Mouse (Mus musculus) retina, postnatal 7 days (tissue): ENCODE measurements at regions not wholly inside any gene's neighbourhood (a gene's known extent, or its start where the extent isn't known, plus 50 kb on each side); places are given as distances from the start of the nearest gene placed in this dataset.
"Not testable (repeated sequence)": the region's sequence is repeated elsewhere in the genome, so short reads cannot be mapped to it uniquely, and the experiment has no call there.

Experiments used
- DNase-seq: peaks from one replicate; pipeline ENCODE4 v3.0.0-alpha.2; 2012; ENCODE audit warnings: low read depth, low spot score

GRCm38 (mm10) chr13:73035336-73035940 lies 224.8 kb upstream of the Irx4 start:
- no peak for DNase-seq

- no peak for DNase-seq
Measured at GRCm38 (mm10) chr13:73039731-73040130, 220.5 kb upstream of the Irx4 start.

GRCm38 (mm10) chr13:73041233-73042040 lies 218.8 kb upstream of the Irx4 start:
- DNase-seq = no peak

- no peak for DNase-seq
Measured at GRCm38 (mm10) chr13:73069840-73070530, 190.3 kb upstream of the Irx4 start.

- DNase-seq = no peak
Measured at GRCm38 (mm10) chr13:73070531-73070908, 189.8 kb upstream of the Irx4 start.

GRCm38 (mm10) chr13:73071032-73071431 lies 189.2 kb upstream of the Irx4 start:
- DNase-seq = no peak

GRCm38 (mm10) chr13:73071854-73072852 lies 188.1 kb upstream of the Irx4 start:
- no peak for DNase-seq

- no peak for DNase-seq
Measured at GRCm38 (mm10) chr13:73077866-73078430, 182.3 kb upstream of the Irx4 start.

- not testable (repeated sequence) for DNase-seq
Measured at GRCm38 (mm10) chr13:73087815-73088214, 172.5 kb upstream of the Irx4 start.

GRCm38 (mm10) chr13:73091886-73092285 lies 168.4 kb upstream of the Irx4 start:
- DNase-seq = no peak

GRCm38 (mm10) chr13:73097502-73097901 lies 162.8 kb upstream of the Irx4 start:
- DNase-seq = no peak

GRCm38 (mm10) chr13:73099407-73099806 lies 160.9 kb upstream of the Irx4 start:
- no peak for DNase-seq

GRCm38 (mm10) chr13:73107250-73107993 lies 152.9 kb upstream of the Irx4 start:
- DNase-seq = no peak

GRCm38 (mm10) chr13:73116822-73117632 lies 143.3 kb upstream of the Irx4 start:
- DNase-seq = peak; percentile 5

GRCm38 (mm10) chr13:73117633-73118076 lies 142.6 kb upstream of the Irx4 start:
- DNase-seq = no peak

- DNase-seq = no peak
Measured at GRCm38 (mm10) chr13:73122945-73123344, 137.3 kb upstream of the Irx4 start.

GRCm38 (mm10) chr13:73131270-73131669 lies 129.0 kb upstream of the Irx4 start:
- no peak for DNase-seq

GRCm38 (mm10) chr13:73132746-73133145 lies 127.5 kb upstream of the Irx4 start:
- DNase-seq = no peak

GRCm38 (mm10) chr13:73134929-73135328 lies 125.3 kb upstream of the Irx4 start:
- no peak for DNase-seq
